Mouse (Mus musculus): ENCODE measurements around the gene Emc1. TPM values are rescaled to one million over a fixed set of nuclear protein-coding genes. Genes with fewer than 3 reads are reported as not detected.

The Emc1 gene
- polyA plus RNA-seq (2015; fragmentation: Nextera tagmentation; extraction: Ambion mirVana), result 35.4 and 40.1 TPM in 2 replicates

GRCm38 (mm10) chr4:139351931-139352711 is at the start of gene Emc1, which contains the start of the genes Mrto4 and Ubr4:
TSS of gene Emc1 (plus strand) at chr4:139352587.
TSS of gene Mrto4 (minus strand) at chr4:139352576.
TSS of gene Ubr4 (plus strand) at chr4:139352609.
- Histone ChIP-seq H3K36me3 (peaks cover 48% of the 10 kb centered on the region), H3K9ac (peak within 1 kb of the TSS; percentile 89), H3K27me3 (no peaks in the 10 kb centered on the region), H3K4me1 (replicated peaks) (peaks cover 20% of the 10 kb centered on the region), H3K4me3 (peak within 1 kb of the TSS; percentile 74), H3K4me2 (peak within 1 kb of the TSS; percentile 88), H3K9me3 (replicated peaks) (no peaks in the 10 kb centered on the region), H3K27ac (peak within 1 kb of the TSS; percentile 97)
- peak; percentile 92 for ATAC-seq (replicated peaks; ENCODE audit: insufficient number of reproducible peaks, insufficient read depth, low FRiP score, low read depth)
- under 1% methylated on average over 58 of the region's 64 CpGs for WGBS

GRCm38 (mm10) chr4:139305521-139305920 is 46.9 kb upstream of the Emc1 start:
- Histone ChIP-seq H3K36me3 (no peaks in the 10 kb centered on the region), H3K9ac (no peak overlapping the region), H3K27me3 (no peaks in the 10 kb centered on the region), H3K4me2 (no peak overlapping the region), H3K27ac (no peak overlapping the region), H3K4me1 (replicated peaks) (peaks cover 10% of the 10 kb centered on the region), H3K4me3 (no peak overlapping the region), H3K9me3 (replicated peaks) (no peaks in the 10 kb centered on the region)
- no peak for ATAC-seq (replicated peaks; ENCODE audit: insufficient number of reproducible peaks, insufficient read depth, low FRiP score, low read depth)
- WGBS, result 89% methylated on average over 3 of the region's 3 CpGs

- Histone ChIP-seq H3K4me2 (no peak overlapping the region), H3K27ac (no peak overlapping the region), H3K9me3 (replicated peaks) (no peaks in the 10 kb centered on the region), H3K27me3 (no peaks in the 10 kb centered on the region), H3K36me3 (no peaks in the 10 kb centered on the region), H3K4me1 (replicated peaks) (peaks cover 21% of the 10 kb centered on the region), H3K4me3 (no peak overlapping the region), H3K9ac (no peak overlapping the region)
- 71% methylated on average over 5 of the region's 5 CpGs for WGBS
- no peak for ATAC-seq (replicated peaks; ENCODE audit: insufficient number of reproducible peaks, insufficient read depth, low FRiP score, low read depth)
Measured at GRCm38 (mm10) chr4:139307916-139308315, 44.5 kb upstream of the Emc1 start.

DNA sequence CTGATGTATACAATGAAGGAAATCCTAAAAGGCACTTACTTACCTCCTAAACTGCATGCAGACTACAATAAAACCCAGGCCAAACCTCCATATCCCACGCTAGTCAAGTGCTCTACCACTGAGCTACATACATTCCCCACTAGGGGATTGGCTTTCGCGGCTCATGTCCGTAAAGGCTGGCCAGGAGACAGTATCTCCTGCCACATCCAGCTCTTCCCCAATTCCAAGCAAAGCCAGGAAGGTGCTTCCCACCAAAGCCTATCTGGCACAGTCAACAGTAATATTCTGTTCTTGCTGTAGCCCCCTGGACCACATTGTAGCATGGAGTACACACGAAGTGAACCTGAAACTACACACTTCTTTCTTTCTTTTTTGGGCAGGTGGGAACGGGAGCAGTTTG is 42.7 kb upstream of the Emc1 start:
- H3K4me1 ChIP-seq (replicated peaks), result peaks cover 21% of the 10 kb centered on the region
- H3K36me3 ChIP-seq, result peaks cover 6% of the 10 kb centered on the region; the same call in 1 of the 2 replicates

GRCm38 (mm10) chr4:139310171-139310898 is 42.1 kb upstream of the Emc1 start, which contains the start of the genes Pqlc2 and Akr7a5:
TSS of gene Pqlc2 (minus strand) at chr4:139310708.
TSS of gene Akr7a5 (plus strand) at chr4:139310744.
- H3K9me3 ChIP-seq (replicated peaks), result no peaks in the 10 kb centered on the region
- H3K4me1 ChIP-seq (replicated peaks), result peaks cover 21% of the 10 kb centered on the region
- under 1% methylated on average over 56 of the region's 63 CpGs for WGBS
- no peaks in the 10 kb centered on the region for H3K27me3 ChIP-seq
- H3K4me3 ChIP-seq, result peak within 1 kb of the TSS; percentile 72
- H3K9ac ChIP-seq, result peak within 1 kb of the TSS; percentile 83
- H3K4me2 ChIP-seq, result peak within 1 kb of the TSS; percentile 98
- ATAC-seq (replicated peaks; ENCODE audit: insufficient number of reproducible peaks, insufficient read depth, low FRiP score, low read depth), result peak; percentile 94
- peaks cover 10% of the 10 kb centered on the region; the same call in 1 of the 2 replicates for H3K36me3 ChIP-seq
- H3K27ac ChIP-seq, result peak within 1 kb of the TSS; percentile 65

More for the DNA sequence above, 42.7 kb upstream of the Emc1 start:
- Histone ChIP-seq H3K27ac (no peak overlapping the region), H3K9ac (peak overlapping the region; percentile 83; the same call in 1 of the 2 replicates), H3K4me2 (peak overlapping the region; percentile 98), H3K4me3 (peak overlapping the region; percentile 72), H3K9me3 (replicated peaks) (no peaks in the 10 kb centered on the region), H3K27me3 (no peaks in the 10 kb centered on the region)
- ATAC-seq (replicated peaks; ENCODE audit: insufficient number of reproducible peaks, insufficient read depth, low FRiP score, low read depth), result no peak
- 31% methylated on average over 6 of the region's 6 CpGs for WGBS

- ATAC-seq (replicated peaks; ENCODE audit: insufficient number of reproducible peaks, insufficient read depth, low FRiP score, low read depth), result peak; percentile 73; the same call in 1 of the 2 replicates
- Histone ChIP-seq H3K4me3 (peak overlapping the region; percentile 72), H3K4me1 (replicated peaks) (peaks cover 21% of the 10 kb centered on the region), H3K27ac (peak overlapping the region; percentile 65), H3K9me3 (replicated peaks) (no peaks in the 10 kb centered on the region), H3K9ac (peak overlapping the region; percentile 83), H3K4me2 (peak overlapping the region; percentile 98), H3K27me3 (no peaks in the 10 kb centered on the region), H3K36me3 (peaks cover 13% of the 10 kb centered on the region; the same call in 1 of the 2 replicates)
- under 1% methylated on average over 53 of the region's 53 CpGs for WGBS
Measured at GRCm38 (mm10) chr4:139310899-139311701, 41.3 kb upstream of the Emc1 start.

DNA sequence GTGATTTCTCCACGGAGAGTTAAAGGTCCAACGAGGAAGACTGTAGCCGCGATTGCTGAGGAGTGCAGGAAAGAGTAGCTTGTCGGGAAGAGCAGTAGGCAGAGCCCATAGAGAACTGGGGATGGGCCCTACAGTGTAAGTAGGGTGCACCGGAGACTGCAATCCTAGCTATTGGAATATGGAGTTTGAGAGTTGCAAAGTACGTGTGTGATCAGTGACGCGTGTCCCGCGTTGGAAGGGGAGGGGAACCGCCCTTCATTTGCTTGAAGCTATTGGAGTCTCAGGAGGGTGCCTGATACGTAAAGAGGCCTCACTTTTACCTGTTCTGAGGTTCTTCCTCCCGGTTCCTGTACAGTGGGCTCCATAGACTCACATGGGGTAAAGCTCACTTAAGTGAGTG is 40.7 kb upstream of the Emc1 start:
- H3K4me1 ChIP-seq (replicated peaks), result peaks cover 21% of the 10 kb centered on the region
- WGBS, result 22% methylated on average over 14 of the region's 14 CpGs
- no peak for ATAC-seq (replicated peaks; ENCODE audit: insufficient number of reproducible peaks, insufficient read depth, low FRiP score, low read depth)

GRCm38 (mm10) chr4:139312632-139313031 is 39.8 kb upstream of the Emc1 start:
- H3K4me1 ChIP-seq (replicated peaks), result peaks cover 21% of the 10 kb centered on the region
- peaks cover 16% of the 10 kb centered on the region; the same call in 1 of the 2 replicates for H3K36me3 ChIP-seq
- ATAC-seq (replicated peaks; ENCODE audit: insufficient number of reproducible peaks, insufficient read depth, low FRiP score, low read depth), result no peak
- no peak overlapping the region for H3K9ac ChIP-seq
- H3K27me3 ChIP-seq, result no peaks in the 10 kb centered on the region
- no peaks in the 10 kb centered on the region for H3K9me3 ChIP-seq (replicated peaks)
- no peak overlapping the region for H3K4me2 ChIP-seq
- H3K27ac ChIP-seq, result no peak overlapping the region
- H3K4me3 ChIP-seq, result no peak overlapping the region
- 68% methylated on average over 4 of the region's 4 CpGs for WGBS

More for the DNA sequence above, 40.7 kb upstream of the Emc1 start:
- H3K36me3 ChIP-seq, result peaks cover 15% of the 10 kb centered on the region; the same call in 1 of the 2 replicates
- no peaks in the 10 kb centered on the region for H3K27me3 ChIP-seq
- H3K9me3 ChIP-seq (replicated peaks), result no peaks in the 10 kb centered on the region
- H3K4me3 ChIP-seq, result peak overlapping the region; percentile 72
- peak overlapping the region; percentile 98 for H3K4me2 ChIP-seq
- peak overlapping the region; percentile 83 for H3K9ac ChIP-seq
- no peak overlapping the region for H3K27ac ChIP-seq

GRCm38 (mm10) chr4:139318449-139318848 is 33.9 kb upstream of the Emc1 start:
- Histone ChIP-seq H3K4me2 (no peak overlapping the region), H3K36me3 (peaks cover 20% of the 10 kb centered on the region; the same call in 1 of the 2 replicates), H3K27me3 (no peaks in the 10 kb centered on the region), H3K4me1 (replicated peaks) (no peaks in the 10 kb centered on the region), H3K4me3 (no peak overlapping the region), H3K27ac (no peak overlapping the region), H3K9ac (no peak overlapping the region), H3K9me3 (replicated peaks) (no peaks in the 10 kb centered on the region)
- WGBS, result 85% methylated on average over 11 of the region's 11 CpGs
- no peak for ATAC-seq (replicated peaks; ENCODE audit: insufficient number of reproducible peaks, insufficient read depth, low FRiP score, low read depth)

- no peak overlapping the region for H3K27ac ChIP-seq
- H3K27me3 ChIP-seq, result no peaks in the 10 kb centered on the region
- no peaks in the 10 kb centered on the region for H3K9me3 ChIP-seq (replicated peaks)
- H3K36me3 ChIP-seq, result 0 out of 2 replicates have a peak, but pooled peaks cover 14% of the 10 kb centered on the region
- ATAC-seq (replicated peaks; ENCODE audit: insufficient number of reproducible peaks, insufficient read depth, low FRiP score, low read depth), result no peak
- H3K4me1 ChIP-seq (replicated peaks), result no peaks in the 10 kb centered on the region
- no peak overlapping the region for H3K9ac ChIP-seq
- H3K4me2 ChIP-seq, result no peak overlapping the region
- H3K4me3 ChIP-seq, result no peak overlapping the region
- 86% methylated on average over 4 of the region's 4 CpGs for WGBS
Measured at GRCm38 (mm10) chr4:139319740-139320139, 32.6 kb upstream of the Emc1 start.
